Mouse (Mus musculus) heart, postnatal 0 days (tissue): ENCODE results near the gene Spaca7.

Source experiments
- CTCF ChIP-seq: IDR thresholded peaks from 2 replicates; pipeline ENCODE4 v1.5.1; 2016; ENCODE audit warnings: antibody characterized with exemption, control low read depth, low read depth
- EP300 ChIP-seq: IDR thresholded peaks from 2 replicates; pipeline ENCODE4 v1.6.1; 2016; ENCODE audit warnings: antibody characterized with exemption, low read depth

DNA sequence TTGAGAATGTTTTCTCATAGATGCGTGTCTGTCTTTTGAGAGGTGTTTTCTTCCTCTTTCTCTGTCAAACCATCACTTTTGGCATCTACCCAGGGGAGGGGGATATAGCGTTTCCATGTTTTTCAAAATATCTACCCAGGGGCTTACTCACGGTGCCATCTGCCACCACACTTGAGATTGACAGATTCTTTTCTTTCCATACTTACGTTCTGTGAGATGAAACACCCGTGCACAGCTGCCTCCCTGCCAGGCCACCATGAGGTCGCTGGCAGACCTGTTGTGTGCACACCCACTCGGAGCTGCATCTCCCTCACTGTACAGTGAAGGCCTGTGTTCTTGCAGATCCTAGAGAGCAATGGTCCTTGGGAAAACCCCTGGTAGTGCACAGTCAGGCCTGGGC is 40.4 kb downstream of the Spaca7 start:
- TF ChIP-seq CTCF (no peak), EP300 (no peak)
